10 mouse cellular contexts compared by ENCODE assay signal in genomic region chr2:158259498-158259897, GRCm38 (mm10). TPM values are rescaled to one million over a fixed set of nuclear protein-coding genes. Genes with fewer than 3 reads are reported as not detected.
DNase-seq lines count a peak whose midpoint lies in the region; ATAC-seq and TF ChIP-seq lines count a peak whose summit lies in the region.
"Had no signal": no experiment of that assay in that cellular context is flagged by ENCODE, and none has a peak within 500 bp of the region (broad histone marks: within the 10 kb centered on the region; RNA-seq: fewer than 3 reads in every experiment).

No protein-coding gene starts in this region.

- CTCF ChIA-PET in Patski (lab: Charles Lee): interaction anchor here (0.6 to 3.4 kb wide), 13 partner anchors 12 to 204 kb away, joined by 3 to 16 read pairs (median 3); partner anchors contain the start of gene D630003M21Rik

- ATAC-seq in Patski: peak; percentile 63
- ATAC-seq: activated CD4-positive, CD25-positive, alpha-beta regulatory T cell, adult 4 months; CD4-positive, CD25-positive, alpha-beta regulatory T cell, adult 4 months had no signal

- peak; percentile 64 for DNase-seq in Patski (ENCODE audit: low read depth, low spot score)
- no peak for DNase-seq in kidney, adult 9 months
- DNase-seq: adrenal gland, adult 8-10 months had no signal

- POLR2A ChIA-PET in Patski (lab: Charles Lee): interaction anchor here (0.7 to 2.4 kb wide), 4 partner anchors 19 to 52 kb away, joined by 3 to 6 read pairs (median 4); partner anchors contain the start of gene D630003M21Rik

- no peaks in the 10 kb centered on the region for H3K27me3 ChIP-seq in Patski

- TF ChIP-seq CTCF in Patski (IDR thresholded peaks at IDR 0.05): no peak

- in situ Hi-C loops in Patski (cut with MboI; ENCODE audit: low pct_unique_long_range_greater_than_20kb): loop anchor here (5.0 kb wide), 1 partner anchor 42 kb away; no protein-coding TSS in a partner anchor

RNA-seq across cellular contexts. Expression of gene Bpi, which starts 1.6 kb away (rescaled TPM):
- polyA plus RNA-seq in Patski (2021): 2.9 TPM
- polyA plus RNA-seq: activated CD4-positive, CD25-positive, alpha-beta regulatory T cell, adult 4 months; adrenal gland, adult 2 months; brain, embryonic 14.5 days; C2C12; CD4-positive, CD25-positive, alpha-beta regulatory T cell, adult 4 months; cerebellum, adult 2 months; G1E had no signal

RNA-seq across cellular contexts. Expression of gene D630003M21Rik, which starts 30.5 kb away (rescaled TPM):
- polyA plus RNA-seq in Patski (2021): 49.6 TPM
- polyA plus RNA-seq: activated CD4-positive, CD25-positive, alpha-beta regulatory T cell, adult 4 months; CD4-positive, CD25-positive, alpha-beta regulatory T cell, adult 4 months; G1E had no signal

RNA-seq across cellular contexts. Expression of gene Lbp, which starts 46.8 kb away (rescaled TPM):
- 75.1 TPM for polyA plus RNA-seq in Patski (2021)
- polyA plus RNA-seq: C2C12, G1E had no signal
